Mouse (Mus musculus) embryo, embryonic 11 days (tissue): Measurements from ENCODE around the gene Gm8356.
"Not testable (repeated sequence)": the region's sequence is repeated elsewhere in the genome, so short reads cannot be mapped to it uniquely, and the experiment has no call there.

Source experiments
- DNase-seq: peaks from one replicate; pipeline ENCODE4 v3.0.0-alpha.2; 2015

The Gm8356 gene

DNA sequence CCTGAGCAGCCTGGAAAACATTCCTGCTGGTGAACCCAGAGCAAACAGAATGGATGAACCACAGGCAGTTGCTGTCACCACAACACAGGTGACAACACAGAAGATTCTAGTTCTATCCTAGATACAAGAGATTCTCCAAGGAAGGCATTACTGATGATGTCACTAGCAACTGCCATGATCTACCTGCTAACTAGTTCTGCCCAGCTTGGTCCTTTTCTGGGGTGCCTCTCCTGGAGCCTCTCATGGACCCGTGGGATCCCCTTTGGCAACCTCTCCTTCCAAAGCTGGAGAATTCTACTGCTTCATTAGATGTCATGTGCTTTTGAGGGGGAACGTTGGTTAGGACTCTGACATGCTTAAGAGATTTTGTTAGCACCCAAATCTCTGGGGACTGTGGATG, at the start of gene Gm8356:
Gm8356 (minus strand) TSS at position 101 of the 400 bp plus-strand sequence.
- not testable (repeated sequence) for DNase-seq

DNA sequence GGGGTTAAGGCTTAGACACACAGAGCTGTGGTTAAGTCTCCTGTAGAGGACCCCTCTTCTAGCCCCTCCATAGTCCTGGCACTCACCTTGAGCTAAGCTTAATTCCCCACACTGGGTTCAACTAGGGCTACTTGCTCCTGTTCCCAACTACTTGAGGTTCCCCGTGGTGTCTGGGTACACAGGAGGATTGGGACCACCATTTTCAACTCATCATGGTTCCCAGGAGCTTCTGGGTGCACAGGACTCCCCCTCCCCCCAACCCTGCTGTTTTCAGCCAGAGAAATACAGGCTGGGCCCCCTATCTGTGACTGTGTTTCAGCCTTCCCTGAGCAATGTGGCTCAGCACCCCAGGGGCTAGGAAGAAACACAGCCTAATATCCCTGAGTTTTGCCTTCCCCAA, 50.8 kb downstream of the Gm8356 start:
- not testable (repeated sequence) for DNase-seq

DNA sequence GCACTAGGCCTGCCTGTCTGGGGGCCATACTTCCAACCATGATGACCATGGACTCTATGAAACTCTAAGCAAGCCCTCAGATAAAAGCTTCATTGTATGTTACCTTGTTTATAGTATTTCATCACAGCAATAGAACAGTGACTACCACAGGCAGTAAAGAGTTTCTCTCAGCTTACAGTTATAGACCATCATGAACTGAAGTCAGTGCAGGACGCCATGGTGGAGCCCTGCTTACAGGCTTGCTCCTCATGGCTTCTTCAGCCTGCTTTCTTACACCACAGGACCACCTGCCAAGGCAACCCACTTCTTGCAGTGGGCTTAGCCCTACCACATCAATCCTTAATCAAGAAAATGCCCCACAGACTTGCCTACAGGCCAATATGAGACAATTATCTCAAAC, 51.5 kb downstream of the Gm8356 start:
- DNase-seq = not testable (repeated sequence)

DNA sequence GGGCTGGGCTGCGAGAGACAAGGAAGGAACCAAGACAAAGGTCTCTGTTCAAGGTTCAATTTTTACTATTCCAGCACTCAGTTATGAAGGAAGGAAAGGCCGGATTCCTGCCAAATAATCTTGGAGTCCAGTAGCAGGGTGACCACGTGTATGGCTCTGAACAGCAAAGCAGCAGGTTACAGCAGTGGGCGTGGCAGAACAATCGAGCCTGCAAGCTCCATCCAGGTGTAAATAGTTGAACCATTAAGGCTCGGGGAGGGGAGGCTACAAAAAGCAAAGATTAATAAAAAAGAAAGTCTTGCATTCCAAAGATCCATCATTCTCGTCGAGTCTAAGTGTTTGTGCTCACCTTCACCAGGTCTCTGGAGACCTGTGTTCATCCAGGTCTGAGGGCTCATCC, 55.0 kb downstream of the Gm8356 start:
- DNase-seq = not testable (repeated sequence)
